Mouse (Mus musculus) heart, embryonic 14.5 days (tissue): ENCODE data around the gene Zc3h13. TPM values are rescaled to one million over a fixed set of nuclear protein-coding genes. Genes with fewer than 3 reads are reported as not detected.

ENCODE experiments used
- ATAC-seq: fragments of 200-750 bp; cut with Nextera tagmentation; 2 replicates; pipeline ENCODE4 v1.8.0; 2017; ENCODE audit warnings: low read depth, moderate TSS enrichment; ENCODE audit not compliant: insufficient number of reproducible peaks, insufficient read depth, low FRiP score
- H3K27ac ChIP-seq, 2 experiments: fragments of 200-500 bp in 1 of 2; fragments of 300-500 bp in 1 of 2; sonication (generic) in 1 of 2; replicated peaks in 1 of 2; 2 replicates each; pipeline ENCODE4 v1.5.1; 2012 to 2014; ENCODE audit warnings: low read depth in 2 of 2, low read length in 2 of 2, control low read depth in 1 of 2, mild to moderate bottlenecking in 1 of 2, mixed read lengths in 1 of 2; ENCODE audit not compliant: control insufficient read depth in 1 of 2, insufficient read depth in 1 of 2
- H3K27me3 ChIP-seq: fragments of 300-500 bp; sonication (generic); 2 replicates; pipeline ENCODE4 v1.6.1; 2014; ENCODE audit warnings: mild to moderate bottlenecking, low read length, control low read depth; ENCODE audit not compliant: control insufficient read depth, insufficient read depth
- H3K36me3 ChIP-seq: fragments of 300-500 bp; sonication (generic); 2 replicates; pipeline ENCODE4 v1.6.1; 2014; ENCODE audit warnings: mild to moderate bottlenecking, control low read depth, low read length, mixed read lengths; ENCODE audit not compliant: control insufficient read depth, insufficient read depth
- H3K4me1 ChIP-seq, 2 experiments: fragments of 200-500 bp in 1 of 2; fragments of 300-500 bp in 1 of 2; sonication (generic) in 1 of 2; 2 replicates each; pipeline ENCODE4 v1.6.1; 2012 to 2014; ENCODE audit warnings: low read length in 2 of 2, control low read depth in 1 of 2, mixed read lengths in 1 of 2; ENCODE audit not compliant: control insufficient read depth in 2 of 2, insufficient read depth in 2 of 2
- H3K4me2 ChIP-seq: fragments of 300-500 bp; sonication (generic); 2 replicates; pipeline ENCODE4 v1.6.1; 2014; ENCODE audit warnings: mild to moderate bottlenecking, low read length
- H3K4me3 ChIP-seq, 2 experiments: fragments of 200-500 bp in 1 of 2; fragments of 300-500 bp in 1 of 2; sonication (generic) in 1 of 2; 2 replicates each; pipeline ENCODE4 v1.5.1; 2012 to 2014; ENCODE audit warnings: low read length in 2 of 2, mild to moderate bottlenecking in 2 of 2, control low read depth in 1 of 2, low read depth in 1 of 2, moderate library complexity in 1 of 2; ENCODE audit not compliant: control insufficient read depth in 1 of 2, insufficient read depth in 1 of 2
- H3K9ac ChIP-seq: fragments of 300-500 bp; sonication (generic); 2 replicates; pipeline ENCODE4 v1.6.1; 2014; ENCODE audit warnings: mild to moderate bottlenecking, low read length
- H3K9me3 ChIP-seq: fragments of 300-500 bp; sonication (generic); 2 replicates; pipeline ENCODE4 v1.6.1; 2016; ENCODE audit warnings: low read length, control low read depth; ENCODE audit not compliant: control insufficient read depth
- WGBS: fragments of 180-500 bp; shearing (Covaris S2); extraction: QIAGEN DNeasy Blood & Tissue Kit; methylation state at CpG from one replicate; pipeline ENCODE4 v1.1.7; 2014; 5-methylcytosine and 5-hydroxymethylcytosine counted together
- microRNA-seq: library from miRNA; unstranded; fragments of <30 nt; microRNA quantifications from one replicate; pipeline ENCODE4, GENCODE M21; 2016
- polyA plus RNA-seq: library from polyadenylated mRNA; unstranded; fragments of >200 nt; fragmentation: Nextera tagmentation; extraction: Ambion mirVana; gene quantifications from 2 replicates; pipeline ENCODE4 v1.2.1, GENCODE M21; 2014

Zc3h13 gene
- polyA plus RNA-seq, 1 experiment from 2014 or later, result 20.1 TPM

DNA sequence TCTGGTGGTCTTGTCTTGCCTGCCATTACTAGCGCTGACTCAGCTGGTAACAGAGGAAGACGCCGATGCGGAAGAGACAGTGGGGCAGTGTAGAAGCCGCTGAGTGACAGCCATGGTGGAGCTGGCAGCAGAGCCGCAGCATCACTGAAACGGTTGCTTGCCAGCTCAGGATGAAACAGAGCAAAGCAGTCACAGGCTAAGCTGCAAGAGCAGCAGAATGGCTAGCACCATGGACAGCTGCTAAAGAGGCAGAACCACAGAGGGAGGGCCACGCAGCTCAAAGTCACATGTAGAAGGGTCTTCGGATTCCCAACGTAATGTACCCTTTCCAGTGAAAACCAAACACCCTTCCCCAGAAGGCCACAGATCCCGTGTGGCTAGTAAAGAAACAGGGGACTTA, 82.6 kb downstream of the Zc3h13 start:
- Histone ChIP-seq H3K4me3 (no peak overlapping the region), H3K36me3 (no peaks in the 10 kb centered on the region), H3K4me2 (no peak overlapping the region), H3K27me3 (no peaks in the 10 kb centered on the region), H3K9ac (no peak overlapping the region), H3K27ac (no peak overlapping the region), H3K9me3 (no peaks in the 10 kb centered on the region), H3K4me1 (no peaks in the 10 kb centered on the region)
- ATAC-seq, result no peak
- 23% methylated on average over 11 of the region's 11 CpGs for WGBS

DNA sequence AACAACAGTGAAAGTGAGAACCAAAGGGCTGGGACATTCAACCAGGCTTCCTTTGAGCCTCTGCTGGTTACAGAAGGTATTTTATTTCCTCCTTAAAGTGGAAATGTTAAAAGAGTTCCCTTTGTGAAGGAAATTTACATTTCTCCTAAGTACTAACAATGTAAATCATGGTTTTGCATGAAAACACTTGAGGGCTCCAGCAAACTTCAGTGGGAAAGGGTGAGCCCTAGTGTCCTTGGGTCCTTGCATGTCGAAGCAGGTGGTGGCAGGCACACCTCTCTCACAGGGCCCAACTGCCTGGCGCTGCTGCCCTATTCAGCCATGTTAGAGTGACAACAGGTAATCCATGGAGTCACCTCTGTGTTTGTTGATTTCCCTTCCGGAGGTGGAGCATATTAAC, 83.3 kb downstream of the Zc3h13 start:
- H3K4me1 ChIP-seq, result no peaks in the 10 kb centered on the region
- no peak overlapping the region for H3K9ac ChIP-seq
- H3K4me2 ChIP-seq, result no peak overlapping the region
- H3K36me3 ChIP-seq, result no peaks in the 10 kb centered on the region
- no peak overlapping the region for H3K27ac ChIP-seq
- no peak overlapping the region for H3K4me3 ChIP-seq
- no peak for ATAC-seq
- H3K9me3 ChIP-seq, result no peaks in the 10 kb centered on the region
- 22% methylated on average over 3 of the region's 3 CpGs for WGBS
- H3K27me3 ChIP-seq, result no peaks in the 10 kb centered on the region

DNA sequence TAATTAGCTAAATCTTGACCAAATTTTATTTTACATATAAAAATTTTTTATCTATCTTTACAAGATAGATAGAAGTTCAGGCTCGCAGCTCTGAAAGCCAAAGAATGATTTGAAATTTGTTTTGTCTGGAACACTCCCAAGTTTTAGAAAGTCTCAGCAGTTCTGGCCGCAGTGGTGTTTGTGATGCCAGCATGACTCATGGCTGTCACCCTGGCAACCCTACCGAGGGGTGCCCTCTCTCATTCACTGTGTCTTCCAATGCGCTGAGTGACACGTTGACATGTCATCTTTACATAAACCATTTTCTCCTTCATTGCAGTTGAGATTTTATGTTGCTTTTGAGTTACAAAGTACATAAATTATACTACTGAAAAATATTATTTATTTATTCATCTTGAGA, 85.7 kb downstream of the Zc3h13 start:
- Histone ChIP-seq H3K4me2 (no peak overlapping the region), H3K9ac (no peak overlapping the region), H3K36me3 (no peaks in the 10 kb centered on the region), H3K4me1 (no peaks in the 10 kb centered on the region), H3K27me3 (no peaks in the 10 kb centered on the region), H3K4me3 (no peak overlapping the region), H3K9me3 (no peaks in the 10 kb centered on the region), H3K27ac (no peak overlapping the region)
- ATAC-seq, result no peak
- 61% methylated on average over 5 of the region's 5 CpGs for WGBS

DNA sequence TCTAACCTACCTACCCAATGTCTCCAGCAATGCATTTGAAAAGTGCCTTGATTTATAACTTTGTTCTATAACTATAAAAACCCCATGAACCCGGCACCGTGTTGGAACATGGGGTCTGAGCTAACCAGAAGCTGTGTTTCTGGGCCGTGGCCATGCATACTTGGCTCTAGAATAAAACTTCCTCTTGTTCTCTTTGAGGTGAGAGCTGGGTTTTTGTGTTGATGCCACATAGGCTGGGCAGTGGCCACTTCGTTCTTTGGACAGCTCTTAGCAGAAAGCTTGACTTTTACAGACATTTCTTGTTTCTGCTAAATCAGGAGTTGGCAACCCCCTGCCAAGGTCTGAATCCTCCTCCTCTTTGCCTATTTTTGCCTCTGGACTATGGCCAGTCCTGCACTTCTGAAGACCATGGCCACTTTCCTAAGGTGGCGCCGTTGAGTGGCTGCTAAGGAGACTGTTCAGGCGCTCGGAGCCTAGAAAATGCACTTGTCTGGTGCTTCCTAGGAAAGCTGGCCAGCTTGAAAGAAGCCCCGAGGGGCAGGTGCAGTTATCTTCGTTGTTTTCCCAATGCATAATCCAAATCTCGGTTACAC, 90.9 kb downstream of the Zc3h13 start:
- no peak overlapping the region for H3K27ac ChIP-seq
- no peaks in the 10 kb centered on the region for H3K4me1 ChIP-seq
- WGBS, result 67% methylated on average over 11 of the region's 11 CpGs
- no peaks in the 10 kb centered on the region for H3K27me3 ChIP-seq
- no peak overlapping the region for H3K4me3 ChIP-seq
- no peak overlapping the region for H3K4me2 ChIP-seq
- no peaks in the 10 kb centered on the region for H3K36me3 ChIP-seq
- no peak for ATAC-seq
- no peak overlapping the region for H3K9ac ChIP-seq
- H3K9me3 ChIP-seq, result no peaks in the 10 kb centered on the region

DNA sequence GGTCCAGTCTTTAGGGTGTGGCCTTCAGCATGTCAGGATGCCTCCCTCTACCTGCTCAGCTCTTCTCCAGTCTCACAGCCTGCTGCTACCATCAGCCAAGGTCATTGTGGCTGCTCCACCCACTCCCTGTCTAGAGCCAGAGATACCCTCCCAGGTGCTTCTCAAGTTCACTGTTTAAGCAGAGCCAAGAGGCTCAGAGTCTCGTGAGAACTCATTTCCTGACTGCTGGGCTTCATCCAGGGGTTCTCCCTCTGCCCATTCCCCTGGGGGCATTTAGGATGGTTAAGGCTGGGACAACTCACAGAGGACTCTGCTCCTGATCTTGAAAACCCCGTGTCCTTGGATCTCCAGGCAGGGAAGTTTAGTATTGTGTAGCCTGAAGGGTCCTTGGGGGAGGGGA, 92.1 kb downstream of the Zc3h13 start:
- Histone ChIP-seq H3K27me3 (no peaks in the 10 kb centered on the region), H3K4me1 (no peaks in the 10 kb centered on the region), H3K4me3 (no peak overlapping the region), H3K27ac (no peak overlapping the region), H3K4me2 (no peak overlapping the region), H3K36me3 (no peaks in the 10 kb centered on the region), H3K9me3 (no peaks in the 10 kb centered on the region), H3K9ac (no peak overlapping the region)
- WGBS, result 22% methylated on average over 2 of the region's 2 CpGs
- ATAC-seq, result no peak

DNA sequence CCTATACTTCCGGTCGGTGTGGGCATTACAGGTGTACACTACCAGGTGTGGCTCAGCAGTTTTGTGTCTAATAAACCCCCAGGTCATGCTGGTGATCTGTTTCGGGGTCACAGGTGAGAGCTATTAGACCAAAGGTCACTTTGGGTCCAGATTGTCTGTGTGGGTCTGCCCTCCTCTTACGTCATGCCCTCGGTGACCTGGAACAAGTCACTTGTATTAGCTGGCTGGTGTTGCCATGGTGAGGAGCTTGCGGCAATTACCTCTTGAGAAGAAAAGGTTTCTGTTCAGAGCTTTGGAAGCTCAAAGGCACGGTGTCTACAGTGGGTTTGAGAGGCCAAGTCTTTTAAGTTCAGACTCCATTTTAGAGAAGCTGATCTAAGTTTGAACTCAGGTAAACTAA, 93.4 kb downstream of the Zc3h13 start:
- H3K36me3 ChIP-seq, result no peaks in the 10 kb centered on the region
- no peak for ATAC-seq
- no peaks in the 10 kb centered on the region for H3K27me3 ChIP-seq
- no peaks in the 10 kb centered on the region for H3K9me3 ChIP-seq
- H3K9ac ChIP-seq, result no peak overlapping the region
- H3K27ac ChIP-seq, result no peak overlapping the region
- no peak overlapping the region for H3K4me2 ChIP-seq
- 69% methylated on average over 7 of the region's 7 CpGs for WGBS
- no peaks in the 10 kb centered on the region for H3K4me1 ChIP-seq
- no peak overlapping the region for H3K4me3 ChIP-seq

Small RNA genes within 50 kb of the gene (microRNA-seq; reads per million reads assigned to microRNA genes)
- not detected for gene Gm44482

Other genes with a start within 250 kb of the Zc3h13 start
- not detected in 2 replicates for gene Lrrc63, start 153.5 kb upstream of the Zc3h13 start, polyA plus RNA-seq
- 26.3 and 31.0 TPM in 2 replicates for gene Lcp1, start 153.3 kb upstream of the Zc3h13 start, polyA plus RNA-seq
- not detected in 2 replicates for gene Cpb2, start 42.1 kb upstream of the Zc3h13 start, polyA plus RNA-seq
- gene Siah3, start 171.6 kb downstream of the Zc3h13 start, polyA plus RNA-seq, result not detected in 2 replicates